Mouse (Mus musculus) CH12.LX (cell line): ENCODE results near the gene Gm49387.

ENCODE experiments used
- CTCF ChIP-seq, 2 experiments: IDR thresholded peaks in 1 of 2; conservative IDR thresholded peaks in 1 of 2; 2 replicates each; pipeline ENCODE4 v1.5.1; 2011 to 2012; ENCODE audit warnings: low read depth in 2 of 2, low read length in 2 of 2, improper control_type of control experiment in 1 of 2, inconsistent platforms in 1 of 2, mild to moderate bottlenecking in 1 of 2, moderate library complexity in 1 of 2
- EP300 ChIP-seq: IDR thresholded peaks from 2 replicates; pipeline ENCODE4 v1.6.1; 2011; ENCODE audit warnings: low read length, improper control_type of control experiment
- GABPA ChIP-seq: IDR thresholded peaks from 2 replicates; pipeline ENCODE4 v1.6.1; 2012; ENCODE audit warnings: low read depth, low read length, improper control_type of control experiment, inconsistent platforms; ENCODE audit not compliant: insufficient replicate concordance

DNA sequence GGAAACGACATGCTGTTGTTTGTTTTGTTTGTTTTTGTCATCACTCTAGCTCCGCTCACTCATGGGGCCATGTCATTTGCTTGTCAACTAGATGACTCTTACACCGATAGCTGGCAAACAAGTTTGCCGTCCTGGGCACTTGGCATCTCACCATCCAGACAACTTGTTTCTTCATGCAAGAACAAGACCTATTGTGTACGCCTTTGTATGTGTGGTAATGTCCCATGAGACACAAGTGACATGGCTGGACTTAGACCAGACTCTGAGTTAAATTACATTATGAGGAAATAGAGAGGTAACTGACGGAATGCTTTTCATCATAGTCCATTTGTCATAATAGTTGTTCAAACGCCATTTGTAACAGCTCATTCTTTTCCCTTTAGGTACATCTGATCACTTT is 5.2 kb upstream of the Gm49387 start:
- TF ChIP-seq CTCF (conservative IDR thresholded peaks at IDR 0.05 in 1 of 2, IDR thresholded peaks at IDR 0.05 in 1 of 2; ENCODE audit: low read depth in 2 of 2, low read length in 2 of 2) (no peak), EP300 (no peak), GABPA (no peak)
